Mouse (Mus musculus): ENCODE results near the gene Ern2. TPM values are rescaled to one million over a fixed set of nuclear protein-coding genes. Genes with fewer than 3 reads are reported as not detected.

Ern2 gene
- total RNA-seq, 2 experiments from 2014 or later: 0.33 to 0.50 TPM

DNA sequence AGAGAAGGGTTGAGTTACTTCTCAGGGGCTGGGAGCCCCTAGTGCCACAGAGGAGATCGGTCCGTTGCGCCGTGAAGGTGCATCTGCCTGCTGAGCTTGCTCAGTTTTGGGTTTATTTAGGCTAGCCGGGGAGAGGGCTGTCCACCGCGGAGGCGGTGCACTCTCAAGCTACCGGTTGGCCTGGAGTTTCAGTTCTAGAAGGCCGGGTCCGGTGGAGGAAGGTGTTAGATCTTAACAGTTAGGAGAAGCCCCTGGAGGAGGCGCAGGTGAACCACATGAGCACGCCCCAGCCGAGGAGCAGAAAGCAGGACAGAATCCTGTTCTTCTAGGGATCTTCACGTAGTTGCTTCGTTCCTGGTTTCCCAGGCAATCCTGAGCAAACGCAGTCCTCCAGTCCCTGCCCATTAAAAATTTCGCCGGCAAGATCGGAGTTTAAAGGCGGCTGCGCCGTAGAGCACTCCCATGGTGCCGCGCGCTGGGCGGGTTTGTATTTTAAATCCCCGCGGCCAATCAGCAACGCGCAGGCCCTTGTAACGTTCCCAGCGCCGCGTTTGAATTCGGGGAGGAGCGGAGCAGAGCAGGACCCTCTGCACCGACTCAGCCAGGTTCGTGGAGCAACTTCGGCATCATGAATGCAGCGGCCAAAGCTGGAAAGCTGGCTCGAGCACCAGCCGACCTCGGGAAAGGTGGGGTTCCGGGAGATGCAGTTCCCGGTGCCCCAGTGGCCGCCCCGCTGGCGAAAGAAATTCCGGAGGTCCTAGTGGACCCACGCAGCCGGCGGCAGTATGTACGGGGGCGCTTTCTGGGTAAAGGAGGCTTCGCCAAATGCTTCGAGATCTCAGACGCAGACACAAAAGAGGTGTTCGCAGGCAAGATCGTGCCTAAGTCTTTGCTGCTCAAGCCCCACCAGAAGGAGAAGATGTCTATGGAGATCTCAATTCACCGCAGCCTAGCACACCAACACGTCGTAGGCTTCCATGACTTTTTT is 26.8 kb downstream of the Ern2 start, which contains the start of gene Plk1:
Plk1 (plus strand) TSS at position 525 of the 988 bp plus-strand sequence.
- DNase-seq: peak; percentile 78 to 81

DNA sequence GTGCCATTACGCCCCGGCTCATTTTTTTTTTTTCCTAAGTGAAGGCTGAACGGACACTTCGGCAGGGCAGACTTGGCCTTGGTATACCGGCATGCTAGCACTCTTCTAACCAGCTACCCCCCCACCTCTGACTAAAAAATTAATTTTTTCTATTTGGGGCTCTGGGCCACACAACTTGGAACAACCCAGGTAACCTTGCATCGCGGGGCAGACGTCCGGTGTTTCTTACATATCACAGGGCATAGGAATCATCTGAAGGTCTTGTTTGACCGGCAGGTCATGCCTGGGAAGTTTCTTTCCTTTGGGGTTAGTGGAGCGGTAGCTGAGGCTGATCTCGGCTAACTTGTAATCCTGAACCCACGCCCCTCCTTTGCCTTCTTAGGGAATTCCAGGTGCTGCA is 27.5 kb downstream of the Ern2 start:
- no peak for DNase-seq

DNA sequence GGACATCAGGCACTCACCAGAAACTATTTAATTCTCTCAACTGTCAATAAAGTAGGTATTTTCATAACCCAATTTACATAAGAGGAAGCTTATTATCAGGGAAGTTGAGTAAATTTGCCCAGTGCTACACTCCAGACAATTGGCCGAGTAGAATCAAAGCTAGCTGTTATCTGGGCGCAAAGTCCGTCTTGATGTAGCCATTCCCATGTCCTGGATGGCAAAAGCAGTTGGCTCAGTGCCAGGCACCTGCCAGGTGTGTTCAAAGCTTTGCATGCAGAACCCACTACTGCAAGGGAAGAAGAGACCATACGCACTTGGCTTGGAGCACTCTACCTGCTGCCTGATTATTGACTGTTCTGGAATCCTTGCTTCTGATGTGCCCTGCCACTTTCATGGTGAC is 33.5 kb downstream of the Ern2 start:
- DNase-seq: no peak

DNA sequence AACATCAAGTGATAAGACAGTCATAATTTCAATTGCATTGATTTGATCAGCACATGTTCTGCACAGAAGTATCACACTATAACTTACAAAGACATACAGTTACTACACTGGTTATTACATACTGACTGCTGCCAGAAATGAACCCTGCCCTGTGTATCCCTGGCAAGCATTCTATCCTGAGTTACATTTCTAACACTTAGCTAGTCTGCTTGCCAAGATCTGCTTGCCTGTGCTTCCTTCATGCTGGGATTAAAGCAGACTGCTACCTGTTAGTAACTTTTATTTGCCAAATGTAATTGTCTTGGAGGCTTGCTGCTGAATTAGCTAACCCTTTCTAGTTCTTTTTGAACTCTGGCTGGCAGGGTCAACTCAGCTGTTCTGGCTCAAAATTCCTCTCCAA is 45.0 kb downstream of the Ern2 start:
- DNase-seq: no peak

DNA sequence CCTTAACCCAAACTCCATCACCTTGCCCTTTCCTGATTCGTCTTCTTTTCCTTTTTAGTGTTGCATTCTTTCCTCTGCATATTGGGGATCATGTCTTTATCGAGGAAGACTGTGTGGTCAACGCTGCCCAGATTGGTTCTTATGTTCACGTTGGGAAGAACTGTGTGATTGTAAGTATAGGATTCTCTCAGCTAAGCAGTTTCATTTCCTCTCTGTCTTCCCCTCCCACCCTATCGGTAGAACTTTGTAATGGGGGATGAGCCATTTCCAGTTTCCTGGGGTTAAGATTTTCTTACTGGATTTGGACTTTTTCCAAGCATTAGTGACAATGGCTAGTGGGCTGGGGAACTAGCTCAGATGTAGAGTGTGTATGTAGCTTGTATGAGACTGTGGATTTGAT is 47.8 kb downstream of the Ern2 start:
- no peak for DNase-seq

DNA sequence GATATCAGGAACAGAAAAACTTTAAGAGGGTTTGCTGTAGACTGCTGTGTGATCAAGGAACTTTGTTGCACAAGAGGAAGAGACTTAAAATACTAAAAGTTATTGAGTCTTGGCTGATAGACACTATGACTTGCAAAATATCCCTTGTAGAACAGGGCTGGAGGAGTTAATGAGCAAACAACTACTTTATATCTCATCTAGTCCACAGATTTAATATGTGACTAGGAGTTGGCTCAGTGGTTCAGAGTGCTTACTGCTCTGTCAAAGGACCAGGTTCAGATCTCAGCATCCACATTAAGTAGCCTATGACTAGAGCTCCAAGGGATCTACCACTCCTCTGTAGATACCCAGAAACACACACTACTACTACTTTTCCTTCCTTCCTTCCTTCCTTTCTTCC is 48.9 kb downstream of the Ern2 start:
- DNase-seq: no peak

DNA sequence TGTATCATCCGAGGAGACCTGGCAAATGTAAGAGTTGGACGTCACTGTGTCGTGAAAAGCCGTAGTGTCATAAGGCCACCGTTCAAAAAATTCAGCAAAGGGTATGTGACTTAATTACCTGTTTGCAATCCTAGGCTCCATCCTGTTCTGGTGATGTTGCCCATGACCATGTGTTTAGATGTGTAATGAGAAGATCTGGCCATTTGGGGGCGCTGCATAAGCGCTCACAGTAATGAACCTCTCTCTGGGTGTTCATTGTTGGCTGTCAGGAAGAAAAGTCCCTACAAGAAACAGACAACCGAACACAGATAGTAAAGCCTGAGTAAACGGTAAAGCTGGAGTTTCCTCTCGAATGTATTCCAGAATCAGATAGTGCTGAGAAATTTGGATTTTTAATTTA is 50.9 kb downstream of the Ern2 start:
- DNase-seq: no peak

DNA sequence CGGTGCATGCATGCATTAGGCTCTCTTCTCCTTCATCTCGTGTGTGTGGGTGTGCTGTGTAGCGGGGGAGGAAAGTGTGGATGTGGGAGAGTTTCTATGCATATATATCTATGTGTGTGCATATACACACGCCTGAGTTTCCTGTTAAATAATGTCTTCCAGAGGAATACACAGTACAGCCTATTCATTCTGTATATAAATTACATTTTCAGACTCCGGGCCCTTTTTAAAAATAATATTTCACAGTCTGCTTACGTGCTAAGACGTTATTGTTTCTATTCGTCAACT is 52.7 kb downstream of the Ern2 start:
- DNase-seq: no peak

DNA sequence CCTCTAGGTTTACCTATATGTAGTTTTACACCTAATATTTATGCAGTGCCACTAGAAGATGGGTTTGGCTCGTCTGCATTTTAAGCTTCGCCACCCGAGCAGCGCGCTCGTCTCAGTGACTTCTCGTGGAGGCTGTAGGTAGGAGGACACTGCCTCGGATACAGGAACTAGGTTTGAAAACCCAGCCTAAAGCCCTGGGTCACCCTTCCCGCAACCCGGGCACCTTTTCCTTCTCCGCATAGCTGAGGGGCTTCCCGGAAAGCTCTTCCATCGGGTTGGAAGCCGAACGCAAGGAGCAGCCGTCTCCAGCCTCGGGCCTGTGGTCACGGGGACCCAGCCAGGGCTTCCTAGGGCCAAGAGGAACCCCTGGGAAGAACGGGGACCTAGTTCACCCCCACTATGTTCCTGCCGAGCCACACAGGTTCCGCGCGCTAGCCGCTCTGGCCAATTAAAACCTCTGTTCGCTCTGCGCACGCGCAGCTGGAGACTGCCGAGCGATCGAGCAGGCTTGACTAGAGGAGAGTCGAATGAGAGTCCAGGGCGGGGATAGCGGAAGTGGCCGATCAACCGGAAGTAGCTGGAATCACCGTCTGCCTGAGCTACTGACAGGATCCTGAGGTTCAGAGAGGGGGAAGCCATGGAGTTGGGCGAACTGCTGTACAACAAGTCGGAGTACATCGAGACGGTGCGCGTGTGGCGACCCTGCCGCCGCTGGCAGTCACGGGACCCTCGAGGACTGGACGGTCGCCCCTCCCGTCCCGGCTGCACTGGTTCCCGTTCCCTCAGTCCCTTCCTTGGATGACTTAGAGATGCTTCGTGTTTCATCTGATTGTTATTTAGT is 53.3 kb downstream of the Ern2 start, which contains the start of the genes Palb2 and Dctn5:
Palb2 (minus strand) TSS at position 489 of the 841 bp plus-strand sequence.
Dctn5 (plus strand) TSS at position 545 of the 841 bp plus-strand sequence.
- DNase-seq: peak; percentile 98 to 99

DNA sequence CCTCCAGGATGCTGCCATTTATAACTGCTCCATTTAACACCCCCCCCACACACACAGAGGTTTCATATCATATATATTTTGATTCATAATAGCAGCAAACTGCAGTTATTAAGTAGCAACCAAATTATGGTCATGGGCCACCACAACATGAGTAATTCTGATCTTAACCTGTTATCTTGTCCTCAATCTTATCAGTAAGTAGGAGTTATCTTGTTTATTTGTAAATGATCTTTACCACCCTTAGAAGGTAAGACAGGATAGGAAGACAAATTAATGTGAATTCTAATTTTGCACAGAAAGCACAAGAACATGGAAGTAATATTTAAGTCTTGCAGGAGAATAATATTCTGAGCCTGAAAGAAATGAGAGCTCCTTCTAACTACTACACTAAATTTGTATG is 54.2 kb downstream of the Ern2 start:
- DNase-seq: no peak

DNA sequence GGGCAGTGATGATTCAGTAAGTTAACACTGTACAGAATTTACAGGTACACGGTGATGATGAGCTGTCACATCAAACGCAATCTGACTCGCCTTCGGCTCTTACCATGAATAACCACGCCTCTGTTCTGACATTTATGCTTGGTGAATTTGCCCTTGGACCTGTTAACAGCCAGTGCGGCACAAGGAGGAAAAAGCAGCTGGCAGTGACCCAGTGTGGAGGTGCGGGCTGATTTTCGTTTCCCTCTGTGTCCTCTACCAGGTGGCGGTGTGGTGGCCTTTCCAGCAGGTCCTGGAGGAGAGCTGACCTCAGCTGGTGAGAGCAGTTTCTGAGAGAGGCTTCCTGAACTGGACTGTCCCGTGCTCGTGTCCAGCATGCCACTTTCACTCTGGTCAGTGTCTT is 59.1 kb downstream of the Ern2 start:
- DNase-seq: no peak

DNA sequence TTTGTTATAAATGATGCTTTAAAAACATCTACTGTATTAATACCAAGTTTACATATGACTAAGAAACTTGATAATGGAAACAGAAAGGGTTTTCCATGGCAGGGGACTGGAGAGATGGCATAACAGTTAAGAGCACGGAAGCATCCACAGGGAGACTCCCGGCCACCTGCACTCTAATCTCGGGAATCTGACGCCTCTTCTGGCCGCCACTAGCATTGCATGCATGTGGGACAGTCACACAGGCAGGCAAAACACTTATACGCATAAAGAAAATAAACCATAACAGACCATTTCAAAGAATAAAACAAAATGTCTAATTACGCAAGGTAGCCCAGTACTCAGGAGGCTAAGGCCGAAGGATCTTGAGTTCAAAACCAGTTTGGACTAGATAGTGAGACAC is 60.4 kb downstream of the Ern2 start:
- DNase-seq: no peak

DNA sequence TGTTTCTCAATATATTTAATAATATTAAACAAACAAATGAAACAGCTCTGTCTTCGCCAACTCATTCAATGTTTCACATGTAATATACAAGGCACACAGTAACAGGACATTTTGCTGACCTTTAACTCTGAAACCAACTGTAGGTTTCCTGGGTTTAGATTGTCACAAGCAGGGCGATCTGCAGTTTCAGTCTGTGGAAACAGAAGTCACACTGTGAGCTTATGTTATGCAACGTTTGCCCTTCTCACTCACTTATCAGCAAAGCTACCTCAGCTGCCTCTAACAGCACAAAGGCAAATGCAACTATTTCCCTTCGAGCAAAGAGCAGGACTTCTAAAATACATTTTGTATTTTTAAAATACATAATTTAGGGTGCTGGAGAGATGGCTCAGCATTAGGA is 62.5 kb downstream of the Ern2 start:
- DNase-seq: no peak

Other genes starting within 250 kb of the Ern2 start
- 10 to 100 TPM; 39.8 to 41.3 TPM for gene Cog7, start 204.5 kb downstream of the Ern2 start, total RNA-seq (2021)
- 10 to 100 TPM; 29.8 to 34.7 TPM for gene Gga2, start 165.0 kb downstream of the Ern2 start, total RNA-seq (2021)
- gene Ubfd1, start 119.0 kb downstream of the Ern2 start, total RNA-seq (2021): 10 to 100 TPM; 59.2 to 61.9 TPM
- 10 to 100 TPM in 1 of 2 experiments, 1 to 10 TPM in 1; 9.7 to 10.0 TPM for gene Ears2, start 118.9 kb downstream of the Ern2 start, total RNA-seq (2021)
- gene Ndufab1, start 84.3 kb downstream of the Ern2 start, total RNA-seq (2021): 100 to 1,000 TPM; 290 to 336 TPM
- gene Palb2, start 53.2 kb downstream of the Ern2 start, total RNA-seq (2021): 1 to 10 TPM; 1.4 to 1.5 TPM
- 100 to 1,000 TPM; 106 to 109 TPM for gene Dctn5, start 53.2 kb downstream of the Ern2 start, total RNA-seq (2021)
- gene Plk1, start 26.8 kb downstream of the Ern2 start, total RNA-seq (2021): 1 to 10 TPM; 2.7 to 2.8 TPM
- gene Chp2, start 33.3 kb upstream of the Ern2 start, total RNA-seq (2021): 1 to 10 TPM; 2.3 to 3.1 TPM
- 100 to 1,000 TPM; 805 to 833 TPM for gene Prkcb, start 102.5 kb upstream of the Ern2 start, total RNA-seq (2021)